Mouse (Mus musculus): ENCODE results near the gene Pnma5.

Pnma5 gene

GRCm38 (mm10) chrX:72985607-72986006 lies 51.3 kb downstream of the Pnma5 start:
- DNase-seq, result no peak
